ENCODE assay signal across 8 mouse cellular contexts in genomic region chr13:30985275-30985597, GRCm38 (mm10). TPM values are rescaled to one million over a fixed set of nuclear protein-coding genes. Genes with fewer than 3 reads are reported as not detected.
DNase-seq lines count a peak whose midpoint lies in the region; ATAC-seq and TF ChIP-seq lines count a peak whose summit lies in the region.

No protein-coding gene starts in this region.

- H3K27me3 ChIP-seq in heart, adult 2 months (ENCODE audit: control insufficient read depth, insufficient read depth, low read length) = no peaks in the 10 kb centered on the region
- no peaks in the 10 kb centered on the region for H3K27me3 ChIP-seq in CH12.LX (replicated peaks)
- peaks cover 34% of the 10 kb centered on the region for H3K27me3 ChIP-seq in hindbrain, embryonic 10.5 days (ENCODE audit: insufficient read depth, poor library complexity, severe bottlenecking)
- H3K27me3 ChIP-seq in lung, postnatal 0 days (replicated peaks; ENCODE audit: insufficient read depth, low read length) = 0 out of 2 replicates have a peak, but pooled peaks cover 5% of the 10 kb centered on the region

- in situ Hi-C loops in CH12.LX (cut with MboI; ENCODE audit: low pct_ligation_motif_present, low pct_unique_long_range_greater_than_20kb, low sequenced_read_pairs) = no loop called here

- H3K36me3 ChIP-seq in heart, adult 2 months (ENCODE audit: control insufficient read depth, insufficient read depth, low read length) = no peaks in the 10 kb centered on the region
- no peaks in the 10 kb centered on the region for H3K36me3 ChIP-seq in CH12.LX (replicated peaks in 1 of 2; ENCODE audit: control insufficient read depth in 1 of 2, insufficient read depth in 1 of 2, low read length in 1 of 2)
- no peaks in the 10 kb centered on the region for H3K36me3 ChIP-seq in hindbrain, embryonic 10.5 days
- no peaks in the 10 kb centered on the region for H3K36me3 ChIP-seq in lung, postnatal 0 days (ENCODE audit: insufficient read depth, low read length)

- no peak for TF ChIP-seq CTCF in heart, adult 2 months (IDR thresholded peaks at IDR 0.05)
- no peak for TF ChIP-seq CTCF in CH12.LX (conservative IDR thresholded peaks at IDR 0.05 in 1 of 2, IDR thresholded peaks at IDR 0.05 in 1 of 2; ENCODE audit: low read depth in 2 of 2, low read length in 2 of 2)
- no peak for TF ChIP-seq CTCF in lung, postnatal 0 days (IDR thresholded peaks at IDR 0.05)

- H3K4me3 ChIP-seq in heart, adult 2 months = peak overlapping the region; percentile 63
- H3K4me3 ChIP-seq in CH12.LX (replicated peaks in 1 of 3; ENCODE audit: low read depth in 2 of 3, low read length in 2 of 3, poor library complexity in 1 of 3) = peak overlapping the region in 2 of 3 experiments; percentile 48 to 50
- peak overlapping the region; percentile 50 for H3K4me3 ChIP-seq in hindbrain, embryonic 10.5 days
- peak overlapping the region; percentile 39 for H3K4me3 ChIP-seq in lung, postnatal 0 days (ENCODE audit: low read depth, low read length)

- peak overlapping the region; percentile 81 for H3K27ac ChIP-seq in heart, adult 2 months
- H3K27ac ChIP-seq in CH12.LX (ENCODE audit: insufficient read depth, low read depth) = no peak overlapping the region
- peak overlapping the region; percentile 56 for H3K27ac ChIP-seq in hindbrain, embryonic 10.5 days
- peak overlapping the region; percentile 87 for H3K27ac ChIP-seq in lung, postnatal 0 days (ENCODE audit: low read length)

- H3K9ac ChIP-seq in heart, adult 2 months (ENCODE audit: low read depth, low read length) = peak overlapping the region; percentile 90
- H3K9ac ChIP-seq in CH12.LX (ENCODE audit: insufficient read depth, low read depth) = peak overlapping the region; percentile 24
- peak overlapping the region; percentile 50 for H3K9ac ChIP-seq in lung, postnatal 0 days (replicated peaks; ENCODE audit: low read depth)

- dilution Hi-C loops in CH12.LX (cut with MboI; ENCODE audit: extremely low pct_ligation_motif_present, extremely low pct_unique_long_range_greater_than_20kb, low sequenced_read_pairs) = no loop called here

- intact Hi-C loops in heart, adult 2 months (cut with DNase I) = loop anchor here (5.0 kb wide), 1 partner anchor 438 kb away; the partner anchor contains the start of gene Uqcrfs1
- intact Hi-C loops in heart, postnatal 10 days (cut with DNase I) = loop anchor here (5.0 to 10.0 kb wide), 3 partner anchors 323 to 642 kb away; partner anchors contain the start of genes A530084C06Rik, Foxf2 and Foxq1

- TF ChIP-seq EP300 in heart, adult 2 months (IDR thresholded peaks at IDR 0.05; ENCODE audit: insufficient read depth, low read depth, low read length) = no peak
- TF ChIP-seq EP300 in CH12.LX (IDR thresholded peaks at IDR 0.05; ENCODE audit: low read length) = no peak
- no peak for TF ChIP-seq EP300 in lung, postnatal 0 days (IDR thresholded peaks at IDR 0.05)

- no peaks in the 10 kb centered on the region for H3K4me1 ChIP-seq in heart, adult 2 months (ENCODE audit: control insufficient read depth, insufficient read depth, low read length)
- peaks cover 6 to 30% of the 10 kb centered on the region in 2 experiments for H3K4me1 ChIP-seq in CH12.LX (ENCODE audit: control insufficient read depth in 1 of 2, insufficient read depth in 2 of 2)
- H3K4me1 ChIP-seq in hindbrain, embryonic 10.5 days (replicated peaks) = peaks cover 13% of the 10 kb centered on the region
- no peaks in the 10 kb centered on the region for H3K4me1 ChIP-seq in lung, postnatal 0 days (ENCODE audit: insufficient read depth, low read depth, low read length)

- H3K4me2 ChIP-seq in CH12.LX (ENCODE audit: insufficient read depth, low read depth, poor library complexity, severe bottlenecking) = peak overlapping the region; percentile 96
- H3K4me2 ChIP-seq in lung, postnatal 0 days (replicated peaks; ENCODE audit: low read depth, low read length) = peak overlapping the region; percentile 70

- no peaks in the 10 kb centered on the region for H3K79me2 ChIP-seq in heart, adult 2 months (replicated peaks; ENCODE audit: control insufficient read depth, insufficient read depth, low read length)
- H3K79me2 ChIP-seq in CH12.LX (replicated peaks; ENCODE audit: control insufficient read depth, extremely low read depth, insufficient read depth, poor library complexity, severe bottlenecking) = no peaks in the 10 kb centered on the region

- DNase-seq in heart, adult 2 months = no peak
- no peak for DNase-seq in heart, postnatal 10 days
- DNase-seq in CH12.LX (ENCODE audit: extremely low read depth) = no peak
- no peak for DNase-seq in hindbrain, embryonic 10.5 days (ENCODE audit: low spot score)
- no peak for DNase-seq in lung, postnatal 0 days (ENCODE audit: low spot score)
- no peak for DNase-seq in adipocyte (ENCODE audit: low spot score)
- no peak for DNase-seq in cerebellum, adult 11 months
- no peak for DNase-seq in cerebellum, adult 9-10 months

- TF ChIP-seq RAD21 in CH12.LX (IDR thresholded peaks at IDR 0.05; ENCODE audit: low read depth, low read length) = no peak

- TF ChIP-seq POLR2A in heart, adult 2 months (IDR thresholded peaks at IDR 0.05; ENCODE audit: insufficient read depth, low read depth, low read length) = no peak
- no peak for TF ChIP-seq POLR2A in CH12.LX (IDR thresholded peaks at IDR 0.05; ENCODE audit: low read depth, low read length)

- no peak for ATAC-seq in lung, postnatal 0 days

- no peaks in the 10 kb centered on the region for H3K9me3 ChIP-seq in CH12.LX (replicated peaks; ENCODE audit: low read length)
- H3K9me3 ChIP-seq in hindbrain, embryonic 10.5 days = no peaks in the 10 kb centered on the region
- H3K9me3 ChIP-seq in lung, postnatal 0 days (ENCODE audit: low read length) = no peaks in the 10 kb centered on the region

- WGBS in heart, adult 2 months = 6% methylated on average over 13 of the region's 13 CpGs
- WGBS in hindbrain, embryonic 10.5 days = 25% methylated on average over 13 of the region's 13 CpGs
- WGBS in lung, postnatal 0 days = 14% methylated on average over 13 of the region's 13 CpGs

TF ChIP-seq in CH12.LX, 34 proteins besides CTCF, POLR2A, EP300 and RAD21:
- TF ChIP-seq MAFK (IDR thresholded peaks at IDR 0.05; ENCODE audit: insufficient replicate concordance, low read length) = no peak
- TF ChIP-seq CHD1 (IDR thresholded peaks at IDR 0.05; ENCODE audit: low read depth, low read length) = peak; percentile 68; the same call in 1 of the 2 replicates
- TF ChIP-seq SIN3A (IDR thresholded peaks at IDR 0.05; ENCODE audit: low read length) = 0 out of 2 replicates have a peak, but pooled peaks have one; percentile 17
- TF ChIP-seq JUND (conservative IDR thresholded peaks at IDR 0.05; ENCODE audit: low read depth, low read length) = no peak
- TF ChIP-seq HCFC1 (IDR thresholded peaks at IDR 0.05; ENCODE audit: low read depth, low read length) = no peak
TF ChIP-seq in CH12.LX: peak in this region for 2.

RNA-seq across cellular contexts. Expression of gene Gm5447, which starts 11.2 kb away (rescaled TPM):
- total RNA-seq in heart, adult 2 months (2021) = not detected
- polyA plus RNA-seq in heart, adult 2 months (2012; rRNA removed) = not detected in 2 replicates
- not detected for total RNA-seq in heart, postnatal 10 days (2021)
- total RNA-seq in CH12.LX (2012; rRNA removed) (not detected in 2 replicates), CH12.LX (2014; rRNA removed) (not detected in 2 replicates)
- polyA plus RNA-seq in CH12.LX (2012; ENCODE audit: insufficient read length, low read depth) = 0.14 TPM in 1 of 2 replicates, not detected in the other
- polyA plus RNA-seq in hindbrain, embryonic 10.5 days (2016; fragmentation: Nextera tagmentation; extraction: Ambion mirVana) = 0.24 TPM in 1 of 2 replicates, not detected in the other
- 0.06 and 0.30 TPM in 2 replicates for polyA plus RNA-seq in lung, postnatal 0 days (2015; fragmentation: Nextera tagmentation; extraction: Ambion mirVana)

RNA-seq across cellular contexts. Expression of gene Exoc2, which starts 11.3 kb away (rescaled TPM):
- 10 to 100 TPM; 14.3 to 14.7 TPM for total RNA-seq in heart, adult 2 months (2021)
- polyA plus RNA-seq in heart, adult 2 months (2012; rRNA removed) = 6.4 and 11.4 TPM in 2 replicates
- total RNA-seq in heart, postnatal 10 days (2021) = 10 to 100 TPM; 18.5 to 20.6 TPM
- 26.5 and 29.7 TPM in 2 replicates for total RNA-seq in CH12.LX (2012; rRNA removed)
- total RNA-seq in CH12.LX (2014; rRNA removed) = 33.0 and 36.0 TPM in 2 replicates
- polyA plus RNA-seq in CH12.LX (2012; ENCODE audit: insufficient read length, low read depth) = 18.6 and 21.1 TPM in 2 replicates
- 35.3 and 37.4 TPM in 2 replicates for polyA plus RNA-seq in hindbrain, embryonic 10.5 days (2016; fragmentation: Nextera tagmentation; extraction: Ambion mirVana)
- polyA plus RNA-seq in lung, postnatal 0 days (2015; fragmentation: Nextera tagmentation; extraction: Ambion mirVana) = 17.1 and 21.3 TPM in 2 replicates

RNA-seq across cellular contexts. Expression of gene Hus1b, which starts 37.7 kb away (rescaled TPM):
- under 1 TPM in 1 of 2 experiments, not detected in 1; 0.42 TPM for total RNA-seq in heart, adult 2 months (2021)
- polyA plus RNA-seq in heart, adult 2 months (2012; rRNA removed) = not detected in 2 replicates
- total RNA-seq in heart, postnatal 10 days (2021) = under 1 TPM; 0.30 to 0.43 TPM
- total RNA-seq in CH12.LX (2012; rRNA removed) (7.3 and 8.1 TPM in 2 replicates), CH12.LX (2014; rRNA removed) (17.8 and 18.2 TPM in 2 replicates)
- 9.0 and 9.4 TPM in 2 replicates for polyA plus RNA-seq in CH12.LX (2012; ENCODE audit: insufficient read length, low read depth)
- polyA plus RNA-seq in hindbrain, embryonic 10.5 days (2016; fragmentation: Nextera tagmentation; extraction: Ambion mirVana) = not detected in 2 replicates
- polyA plus RNA-seq in lung, postnatal 0 days (2015; fragmentation: Nextera tagmentation; extraction: Ambion mirVana) = 0.19 TPM in 1 of 2 replicates, not detected in the other

Comparison
In these comparisons a context has a peak if more than half of its experiments do, and no peak if none do; other contexts are left out.
1. H3K9ac ChIP-seq: peak in every context shown above with its lines; median percentile 90 in heart, adult 2 months; 50 in lung, postnatal 0 days; 24 in CH12.LX.